Mouse (Mus musculus) forebrain, embryonic 16.5 days (tissue): ENCODE measurements around the gene Scn1a. TPM values are rescaled to one million over a fixed set of nuclear protein-coding genes. Genes with fewer than 3 reads are reported as not detected.

Experiments used
- ATAC-seq: fragments of 200-750 bp; cut with Nextera tagmentation; 2 replicates; pipeline ENCODE4 v1.8.0; 2017; ENCODE audit warnings: mild to moderate bottlenecking, moderate library complexity
- H3K27ac ChIP-seq: fragments of 300-500 bp; sonication (generic); 2 replicates; pipeline ENCODE4 v1.5.1; 2014; ENCODE audit warnings: low read length, control low read depth
- H3K27me3 ChIP-seq: fragments of 300-500 bp; sonication (generic); replicated peaks from 2 replicates; pipeline ENCODE4 v1.6.1; 2014; ENCODE audit warnings: low read length; ENCODE audit not compliant: control insufficient read depth, insufficient read depth
- H3K36me3 ChIP-seq: fragments of 300-500 bp; sonication (generic); 2 replicates; pipeline ENCODE4 v1.6.1; 2014; ENCODE audit not compliant: control insufficient read depth, insufficient read depth
- H3K4me1 ChIP-seq: fragments of 300-500 bp; sonication (generic); replicated peaks from 2 replicates; pipeline ENCODE4 v1.6.1; 2014; ENCODE audit warnings: low read length; ENCODE audit not compliant: control insufficient read depth, insufficient read depth
- H3K4me2 ChIP-seq: fragments of 300-500 bp; sonication (generic); 2 replicates; pipeline ENCODE4 v1.6.1; 2014; ENCODE audit warnings: mild to moderate bottlenecking, low read length, control low read depth
- H3K4me3 ChIP-seq: fragments of 300-500 bp; sonication (generic); replicated peaks from 2 replicates; pipeline ENCODE4 v1.5.1; 2014; ENCODE audit warnings: mild to moderate bottlenecking, low read length, control low read depth
- H3K9ac ChIP-seq: fragments of 300-500 bp; sonication (generic); replicated peaks from 2 replicates; pipeline ENCODE4 v1.6.1; 2014; ENCODE audit warnings: low read depth, low read length, control low read depth
- H3K9me3 ChIP-seq: fragments of 300-500 bp; sonication (generic); 2 replicates; pipeline ENCODE4 v1.6.1; 2016; ENCODE audit warnings: low read length; ENCODE audit not compliant: control insufficient read depth
- WGBS: fragments of 180-500 bp; shearing (Covaris S2); extraction: QIAGEN DNeasy Blood & Tissue Kit; methylation state at CpG from one replicate; pipeline ENCODE4 v1.1.7; 2014; 5-methylcytosine and 5-hydroxymethylcytosine counted together
- polyA plus RNA-seq: library from polyadenylated mRNA; unstranded; fragments of >200 nt; fragmentation: Nextera tagmentation; extraction: Ambion mirVana; gene quantifications from 2 replicates; pipeline ENCODE4 v1.2.1, GENCODE M21; 2015

The Scn1a gene
- polyA plus RNA-seq, 1 experiment from 2014 or later, result 13.6 TPM

DNA sequence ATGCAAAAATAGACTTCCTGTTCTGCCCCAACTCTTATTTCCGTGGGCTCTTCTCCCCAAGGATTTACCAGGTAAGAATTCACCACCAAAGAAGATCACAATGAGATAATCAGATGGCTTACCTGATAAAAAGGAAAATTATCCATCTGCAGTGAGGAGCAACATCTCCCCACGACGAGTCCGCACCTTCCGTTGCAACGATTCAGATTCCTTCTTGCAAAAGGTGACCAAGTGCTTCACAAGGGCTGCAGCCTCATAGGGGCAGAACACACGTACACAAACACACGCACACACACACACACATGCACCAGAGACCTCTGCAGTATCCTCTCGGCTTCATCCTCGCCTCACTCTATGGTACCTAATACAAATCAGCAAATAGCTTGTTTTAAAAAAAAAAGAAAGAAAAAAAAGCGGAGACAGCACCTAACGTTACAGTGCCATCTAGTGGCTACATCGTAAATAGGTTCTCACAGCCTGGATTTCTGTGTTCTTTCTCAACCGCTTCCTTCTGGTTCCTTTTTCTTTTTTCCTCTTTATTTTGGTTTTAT lies 30.8 kb downstream of the Scn1a start:
- Histone ChIP-seq H3K36me3 (no peaks in the 10 kb centered on the region), H3K4me3 (peak overlapping the region; percentile 54), H3K9ac (peak overlapping the region; percentile 54), H3K27ac (peak overlapping the region; percentile 5; the same call in 1 of the 2 replicates), H3K9me3 (no peaks in the 10 kb centered on the region), H3K27me3 (no peaks in the 10 kb centered on the region), H3K4me1 (peaks cover 12% of the 10 kb centered on the region), H3K4me2 (peak overlapping the region; percentile 61)
- WGBS, result under 1% methylated on average over 14 of the region's 14 CpGs
- peak; percentile 81 for ATAC-seq

DNA sequence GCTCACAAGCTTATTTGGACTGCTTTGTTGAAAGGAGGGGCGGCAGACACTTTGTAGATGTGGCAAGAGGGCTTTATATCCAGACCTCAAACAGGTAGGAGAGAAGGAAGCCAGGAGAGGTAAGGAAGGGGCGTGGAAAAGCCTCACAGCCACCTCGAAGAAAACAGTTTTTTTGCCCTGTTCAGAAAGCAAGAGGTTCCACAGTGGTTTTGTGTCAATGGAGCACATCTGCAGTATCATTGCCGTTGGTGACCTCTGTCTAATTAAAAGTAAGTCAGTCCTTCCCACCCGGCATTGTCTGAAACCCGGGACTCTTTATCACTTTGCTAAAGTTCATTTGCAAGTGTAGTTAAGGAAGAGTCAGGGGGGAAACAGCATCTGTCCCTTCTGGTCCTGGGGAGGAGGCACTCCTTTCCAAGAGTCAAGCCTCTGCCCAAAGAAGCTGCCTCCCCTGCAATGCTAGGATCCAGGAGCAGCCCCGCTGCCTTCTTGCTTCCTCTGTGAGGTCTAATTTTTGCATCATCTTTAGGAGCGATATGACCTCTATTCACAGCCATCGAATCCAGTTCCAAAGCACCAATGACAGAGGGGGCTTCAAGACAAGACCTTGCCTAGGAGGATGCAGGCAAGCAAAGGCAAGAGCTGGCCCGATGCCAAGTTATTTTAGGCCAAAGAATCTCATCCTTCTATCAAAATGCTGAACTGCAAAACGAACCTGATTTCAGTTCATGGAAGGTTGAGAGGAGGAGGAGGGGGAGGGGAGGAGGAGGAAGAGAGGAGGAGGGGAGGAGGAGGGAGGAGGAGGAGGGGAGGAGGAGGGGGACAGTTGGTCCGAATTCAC lies 31.5 kb downstream of the Scn1a start:
- Histone ChIP-seq H3K4me1 (peaks cover 12% of the 10 kb centered on the region), H3K27me3 (no peaks in the 10 kb centered on the region), H3K9me3 (no peaks in the 10 kb centered on the region), H3K4me3 (peak overlapping the region; percentile 54), H3K9ac (peak overlapping the region; percentile 55), H3K27ac (no peak overlapping the region), H3K36me3 (no peaks in the 10 kb centered on the region), H3K4me2 (peak overlapping the region; percentile 61)
- ATAC-seq, result peak; percentile 45
- 6% methylated on average over 12 of the region's 12 CpGs for WGBS

DNA sequence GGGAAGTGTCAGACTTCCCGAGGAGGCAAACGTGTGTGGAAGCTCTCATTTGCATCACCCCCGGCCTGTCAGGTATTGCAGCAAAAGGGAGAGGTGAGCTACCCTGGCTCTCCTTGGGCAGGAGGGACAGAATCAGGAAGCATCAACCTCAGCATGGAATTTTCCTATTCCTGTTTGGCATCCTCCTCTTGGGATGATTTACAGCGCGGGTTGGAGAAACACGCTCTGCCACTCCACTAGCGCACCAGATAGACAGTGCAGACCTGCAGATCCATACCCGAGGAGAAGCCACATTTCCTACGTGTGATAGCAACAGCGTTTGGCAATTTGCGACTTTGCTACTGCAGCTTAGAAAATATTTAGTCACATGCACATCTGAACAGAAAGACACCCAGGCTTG lies 32.2 kb downstream of the Scn1a start:
- Histone ChIP-seq H3K36me3 (no peaks in the 10 kb centered on the region), H3K9ac (peak overlapping the region; percentile 55), H3K27ac (0 out of 2 replicates have a peak overlapping the region, but pooled peaks have one; percentile 1), H3K4me1 (peaks cover 12% of the 10 kb centered on the region), H3K27me3 (no peaks in the 10 kb centered on the region), H3K4me2 (peak overlapping the region; percentile 61), H3K9me3 (no peaks in the 10 kb centered on the region), H3K4me3 (peak overlapping the region; percentile 54)
- WGBS, result 25% methylated on average over 11 of the region's 11 CpGs
- ATAC-seq, result peak; percentile 47

DNA sequence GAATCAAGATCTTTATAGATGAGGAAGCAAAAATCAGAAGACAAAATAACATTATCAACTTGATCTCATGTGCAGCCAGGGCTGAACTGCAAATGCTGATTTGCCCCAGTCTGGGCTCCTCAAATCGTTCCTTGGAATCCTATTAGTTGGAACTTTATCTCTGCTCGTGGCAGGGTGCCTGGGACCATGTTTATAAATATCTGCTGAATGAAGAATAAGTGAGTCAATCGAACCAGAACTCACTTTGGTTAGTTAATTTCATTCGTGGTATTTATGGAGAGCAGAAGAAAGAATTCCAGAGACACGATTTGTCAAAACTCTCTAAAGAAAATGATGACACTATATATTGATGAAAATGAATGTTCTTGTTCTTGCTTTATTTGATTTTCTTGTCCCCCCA lies 48.1 kb downstream of the Scn1a start:
- Histone ChIP-seq H3K4me3 (no peak overlapping the region), H3K4me2 (no peak overlapping the region), H3K9me3 (no peaks in the 10 kb centered on the region), H3K9ac (no peak overlapping the region), H3K4me1 (no peaks in the 10 kb centered on the region), H3K27me3 (no peaks in the 10 kb centered on the region), H3K36me3 (no peaks in the 10 kb centered on the region), H3K27ac (no peak overlapping the region)
- WGBS, result 71% methylated on average over 5 of the region's 5 CpGs
- ATAC-seq, result no peak

DNA sequence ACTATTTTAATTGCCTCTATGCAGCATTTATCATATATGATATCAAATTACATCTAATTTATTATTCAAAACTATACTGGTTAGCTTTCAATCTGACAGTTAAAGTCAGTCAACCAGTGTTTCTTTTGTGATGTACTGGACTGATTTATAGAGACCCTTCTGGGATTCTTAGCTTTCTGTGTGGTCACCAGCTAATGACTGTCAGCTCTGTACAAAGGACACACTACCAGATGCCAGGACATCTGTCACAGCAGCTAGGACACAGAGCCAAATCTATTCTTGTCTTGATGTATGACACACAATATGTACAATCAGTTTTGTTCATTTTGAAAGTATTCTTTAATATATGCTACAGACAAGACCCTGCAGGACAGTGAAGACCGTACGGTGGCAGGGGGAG lies 72.7 kb downstream of the Scn1a start:
- Histone ChIP-seq H3K27me3 (no peaks in the 10 kb centered on the region), H3K4me3 (no peak overlapping the region), H3K4me1 (no peaks in the 10 kb centered on the region), H3K9me3 (no peaks in the 10 kb centered on the region), H3K9ac (no peak overlapping the region), H3K4me2 (no peak overlapping the region), H3K27ac (no peak overlapping the region), H3K36me3 (no peaks in the 10 kb centered on the region)
- WGBS, result 58% methylated on average over 2 of the region's 2 CpGs
- ATAC-seq, result no peak

DNA sequence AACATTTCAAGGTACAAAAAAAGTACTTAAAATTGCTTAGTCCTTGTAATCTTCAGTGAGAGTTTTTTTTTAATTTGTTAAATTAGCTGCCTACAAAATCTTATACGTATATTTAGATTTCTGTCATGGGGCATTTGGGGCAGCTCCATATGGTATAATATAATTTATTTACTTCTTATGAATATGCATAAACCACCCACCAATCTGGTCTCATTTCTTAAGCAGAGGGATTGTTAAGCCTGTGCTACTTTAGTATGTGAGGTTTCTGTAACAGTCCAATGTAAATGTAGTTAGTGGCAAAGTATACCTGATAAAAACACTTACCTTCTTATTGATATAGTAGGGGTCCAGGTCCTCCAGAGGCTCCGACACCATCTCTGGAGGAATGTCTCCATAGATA lies 90.0 kb downstream of the Scn1a start:
- peak; percentile 69 for ATAC-seq
- Histone ChIP-seq H3K9ac (no peak overlapping the region), H3K4me1 (no peaks in the 10 kb centered on the region), H3K27ac (no peak overlapping the region; the same call in 1 of the 2 replicates), H3K27me3 (no peaks in the 10 kb centered on the region), H3K4me3 (no peak overlapping the region), H3K9me3 (no peaks in the 10 kb centered on the region), H3K4me2 (no peak overlapping the region), H3K36me3 (no peaks in the 10 kb centered on the region)
- 76% methylated on average over 2 of the region's 2 CpGs for WGBS

DNA sequence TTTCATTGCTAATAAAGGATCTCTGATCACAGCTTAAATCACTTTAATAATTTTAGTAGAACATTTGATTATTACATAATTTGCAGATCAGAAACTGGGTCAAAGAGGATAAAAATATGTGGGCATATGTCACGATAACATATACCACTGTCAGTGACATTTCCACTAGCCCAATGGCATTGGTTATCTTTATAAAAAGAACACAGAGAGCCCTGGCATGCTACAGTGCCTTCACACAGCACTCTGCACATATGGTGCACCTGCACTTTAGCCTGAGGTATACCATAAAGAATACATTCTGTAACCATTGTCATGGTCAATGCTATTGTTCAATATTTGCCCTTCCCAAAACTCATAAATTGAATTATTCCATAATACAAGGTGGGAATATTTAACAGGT lies 94.0 kb downstream of the Scn1a start:
- Histone ChIP-seq H3K27ac (no peak overlapping the region), H3K4me1 (no peaks in the 10 kb centered on the region), H3K4me2 (no peak overlapping the region), H3K36me3 (no peaks in the 10 kb centered on the region), H3K9ac (no peak overlapping the region), H3K9me3 (no peaks in the 10 kb centered on the region), H3K27me3 (no peaks in the 10 kb centered on the region), H3K4me3 (no peak overlapping the region)
- WGBS, result 96% methylated on average over 1 of the region's 1 CpGs
- ATAC-seq, result no peak

DNA sequence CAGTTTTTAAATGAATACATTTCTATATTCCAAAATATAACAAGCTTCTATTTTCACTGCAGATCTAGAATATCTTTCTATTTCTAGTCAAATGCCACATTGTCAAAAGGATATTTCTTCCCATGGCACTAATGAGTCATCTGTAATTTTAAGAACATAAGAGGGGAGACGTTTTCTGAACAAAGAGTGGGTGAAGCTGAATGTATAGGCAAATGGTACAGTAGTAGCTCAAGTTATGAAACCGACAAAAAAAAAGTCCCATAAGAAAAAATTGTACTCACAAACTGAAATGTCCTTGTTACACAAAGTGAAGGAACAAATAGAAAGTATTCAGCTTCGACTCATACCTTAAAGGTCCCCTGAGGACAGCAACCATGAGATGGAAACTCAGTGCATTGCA lies 94.5 kb downstream of the Scn1a start:
- Histone ChIP-seq H3K4me3 (no peak overlapping the region), H3K4me1 (no peaks in the 10 kb centered on the region), H3K36me3 (no peaks in the 10 kb centered on the region), H3K27me3 (no peaks in the 10 kb centered on the region), H3K27ac (no peak overlapping the region), H3K9me3 (no peaks in the 10 kb centered on the region), H3K4me2 (no peak overlapping the region), H3K9ac (no peak overlapping the region)
- ATAC-seq, result no peak
- 82% methylated on average over 3 of the region's 3 CpGs for WGBS

DNA sequence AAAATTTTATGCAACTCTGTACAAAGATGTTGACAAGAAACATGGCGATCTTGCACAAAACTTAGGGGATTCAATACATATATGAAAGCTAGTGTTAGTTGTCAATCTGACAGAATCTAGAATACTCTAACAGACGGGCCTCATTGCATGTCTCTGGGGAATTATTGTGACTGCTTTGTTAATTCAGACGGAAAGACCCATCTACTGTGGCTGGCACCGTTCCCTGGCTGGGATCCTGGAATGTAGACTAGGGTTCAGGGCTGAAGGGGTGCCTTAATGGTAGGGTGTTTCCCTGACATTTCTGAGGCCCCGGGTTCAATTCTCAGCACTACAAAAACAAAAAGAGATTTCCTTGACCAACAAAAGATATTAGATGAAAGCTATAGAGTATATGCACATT lies 103.2 kb downstream of the Scn1a start:
- peak; percentile 38; the same call in 1 of the 2 replicates for ATAC-seq
- 30% methylated on average over 5 of the region's 5 CpGs for WGBS
- no peak overlapping the region for H3K4me2 ChIP-seq
- no peaks in the 10 kb centered on the region for H3K4me1 ChIP-seq
- no peaks in the 10 kb centered on the region for H3K27me3 ChIP-seq
- no peaks in the 10 kb centered on the region for H3K36me3 ChIP-seq
- no peak overlapping the region for H3K27ac ChIP-seq
- H3K4me3 ChIP-seq, result no peak overlapping the region
- no peaks in the 10 kb centered on the region for H3K9me3 ChIP-seq
- H3K9ac ChIP-seq, result no peak overlapping the region
